ENCODE assay signal across 8 mouse cellular contexts in genomic region chr14:60486278-60486935, GRCm38 (mm10).
DNase-seq lines count a peak whose midpoint lies in the region; ATAC-seq lines count a peak whose summit lies in the region.

No protein-coding gene starts in this region.

- peaks cover 38% of the 10 kb centered on the region for H3K27me3 ChIP-seq in heart, embryonic 15.5 days
- no peaks in the 10 kb centered on the region for H3K27me3 ChIP-seq in forebrain, embryonic 13.5 days
- H3K27me3 ChIP-seq in neural tube, embryonic 13.5 days: peaks cover 15% of the 10 kb centered on the region; the same call in 1 of the 2 replicates

- no peak overlapping the region; the same call in 1 of the 2 replicates for H3K9ac ChIP-seq in heart, embryonic 15.5 days
- H3K9ac ChIP-seq in forebrain, embryonic 13.5 days: no peak overlapping the region
- H3K9ac ChIP-seq in neural tube, embryonic 13.5 days: no peak overlapping the region

- peak overlapping the region; percentile 43; the same call in 1 of the 2 replicates for H3K4me3 ChIP-seq in heart, embryonic 15.5 days
- H3K4me3 ChIP-seq in forebrain, embryonic 13.5 days: no peak overlapping the region
- H3K4me3 ChIP-seq in neural tube, embryonic 13.5 days: no peak overlapping the region

- WGBS in heart, embryonic 15.5 days: 4% methylated on average over 9 of the region's 9 CpGs
- WGBS in forebrain, embryonic 13.5 days: 5% methylated on average over 9 of the region's 9 CpGs
- 4% methylated on average over 9 of the region's 9 CpGs for WGBS in neural tube, embryonic 13.5 days

- H3K4me2 ChIP-seq in heart, embryonic 15.5 days: peak overlapping the region; percentile 74
- H3K4me2 ChIP-seq in forebrain, embryonic 13.5 days: peak overlapping the region; percentile 88
- H3K4me2 ChIP-seq in neural tube, embryonic 13.5 days: peak overlapping the region; percentile 82

- ATAC-seq in heart, embryonic 15.5 days (replicated peaks; ENCODE audit: insufficient number of reproducible peaks, insufficient read depth, low FRiP score, low read depth): no peak
- ATAC-seq in forebrain, embryonic 13.5 days: no peak
- ATAC-seq in neural tube, embryonic 13.5 days (ENCODE audit: low read depth): no peak

- H3K4me1 ChIP-seq in heart, embryonic 15.5 days (replicated peaks): peaks cover 18% of the 10 kb centered on the region
- H3K4me1 ChIP-seq in forebrain, embryonic 13.5 days: peaks cover 28% of the 10 kb centered on the region
- peaks cover 21% of the 10 kb centered on the region for H3K4me1 ChIP-seq in neural tube, embryonic 13.5 days (replicated peaks)

- H3K27ac ChIP-seq in heart, embryonic 15.5 days: no peak overlapping the region
- H3K27ac ChIP-seq in forebrain, embryonic 13.5 days: no peak overlapping the region
- H3K27ac ChIP-seq in neural tube, embryonic 13.5 days (replicated peaks): no peak overlapping the region

- no peaks in the 10 kb centered on the region for H3K9me3 ChIP-seq in heart, embryonic 15.5 days (replicated peaks)
- H3K9me3 ChIP-seq in forebrain, embryonic 13.5 days (replicated peaks): no peaks in the 10 kb centered on the region
- 0 out of 2 replicates have a peak, but pooled peaks cover 3% of the 10 kb centered on the region for H3K9me3 ChIP-seq in neural tube, embryonic 13.5 days

- H3K36me3 ChIP-seq in heart, embryonic 15.5 days: no peaks in the 10 kb centered on the region
- no peaks in the 10 kb centered on the region for H3K36me3 ChIP-seq in forebrain, embryonic 13.5 days (ENCODE audit: poor library complexity, severe bottlenecking)
- no peaks in the 10 kb centered on the region for H3K36me3 ChIP-seq in neural tube, embryonic 13.5 days

- no peak for DNase-seq in heart, adult 9 months (ENCODE audit: low spot score in 2 of 2)
- DNase-seq in kidney, postnatal 4 days: peak; percentile 38 to 64
- no peak for DNase-seq in B cell, adult 2 months
- no peak for DNase-seq in cerebellum, adult 11 months
- DNase-seq in cerebellum, postnatal 14 days: no peak

Comparison
In these comparisons a context has a peak if more than half of its experiments do, and no peak if none do; other contexts are left out.
1. DNase-seq: peak in kidney, postnatal 4 days (2 of 2); none in heart, adult 9 months (0 of 2), B cell, adult 2 months (0 of 2), cerebellum, adult 11 months (single experiment) and cerebellum, postnatal 14 days (0 of 2).
2. Peak in every context shown above with its lines, with median percentiles within 50 percentile points of each other: H3K4me2 ChIP-seq.